In the genomic region with DNA sequence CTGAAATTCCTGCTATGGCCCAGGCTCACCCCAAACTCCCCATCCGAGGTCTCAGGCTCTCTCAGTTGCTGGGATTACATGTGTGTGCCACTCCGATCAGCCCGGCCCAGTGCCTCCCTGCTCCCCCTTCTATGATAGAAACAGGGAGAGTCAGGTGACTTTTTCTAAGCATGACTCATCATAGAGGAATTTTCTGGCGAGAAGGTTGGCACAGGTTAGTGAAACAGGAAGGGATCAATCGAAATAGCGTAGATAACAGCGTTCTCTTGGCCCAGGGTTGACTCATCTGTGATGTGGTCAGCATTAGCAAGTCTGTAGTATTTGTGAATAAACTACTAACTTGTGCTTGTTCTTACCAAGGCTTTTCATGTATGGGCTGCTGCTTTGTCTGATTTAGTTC, we compare ENCODE assay signal across 11 mouse cellular contexts. TPM values are rescaled to one million over a fixed set of nuclear protein-coding genes. Genes with fewer than 3 reads are reported as not detected.
DNase-seq lines count a peak whose midpoint lies in the region; ATAC-seq lines count a peak whose summit lies in the region.
"Had no signal": no experiment of that assay in that cellular context is flagged by ENCODE, and none has a peak within 500 bp of the region (broad histone marks: within the 10 kb centered on the region; RNA-seq: fewer than 3 reads in every experiment).

No protein-coding gene starts in this region.

- no peak overlapping the region for H3K9ac ChIP-seq in midbrain, embryonic 13.5 days (replicated peaks)
- no peak overlapping the region for H3K9ac ChIP-seq in kidney, embryonic 14.5 days (ENCODE audit: low read depth, low read length)
- H3K9ac ChIP-seq: midbrain, embryonic 12.5 days had no signal

- no peaks in the 10 kb centered on the region for H3K9me3 ChIP-seq in midbrain, embryonic 13.5 days
- H3K9me3 ChIP-seq in kidney, embryonic 14.5 days (ENCODE audit: control insufficient read depth, low read length): no peaks in the 10 kb centered on the region
- H3K9me3 ChIP-seq: midbrain, embryonic 12.5 days had no signal

- no peak overlapping the region for H3K27ac ChIP-seq in midbrain, embryonic 13.5 days
- no peak overlapping the region for H3K27ac ChIP-seq in kidney, embryonic 14.5 days (ENCODE audit: low read depth, low read length)
- H3K27ac ChIP-seq: midbrain, embryonic 12.5 days had no signal

- H3K27me3 ChIP-seq in midbrain, embryonic 13.5 days: no peaks in the 10 kb centered on the region
- no peaks in the 10 kb centered on the region for H3K27me3 ChIP-seq in kidney, embryonic 14.5 days (ENCODE audit: control insufficient read depth, insufficient read depth, low read length)
- H3K27me3 ChIP-seq: midbrain, embryonic 12.5 days had no signal

- H3K36me3 ChIP-seq in midbrain, embryonic 13.5 days: no peaks in the 10 kb centered on the region
- no peaks in the 10 kb centered on the region for H3K36me3 ChIP-seq in kidney, embryonic 14.5 days (ENCODE audit: control insufficient read depth, insufficient read depth, low read length)
- H3K36me3 ChIP-seq: midbrain, embryonic 12.5 days had no signal

- ATAC-seq in midbrain, embryonic 13.5 days: no peak
- ATAC-seq in kidney, embryonic 14.5 days (ENCODE audit: low FRiP score, low TSS enrichment): no peak

- H3K4me2 ChIP-seq in midbrain, embryonic 13.5 days (replicated peaks): no peak overlapping the region
- H3K4me2 ChIP-seq in kidney, embryonic 14.5 days (replicated peaks; ENCODE audit: low read depth, low read length): no peak overlapping the region
- H3K4me2 ChIP-seq: midbrain, embryonic 12.5 days had no signal

- peak; percentile 92 for DNase-seq in heart, adult 11 months
- no peak for DNase-seq in heart, postnatal 25 days (ENCODE audit: low spot score)
- DNase-seq in NIH3T3 (ENCODE audit: low read depth): peak; percentile 31
- DNase-seq in heart, postnatal 10 days: peak; percentile 53 to 57
- DNase-seq in lung, postnatal 10 days: peak; percentile 18
- no peak for DNase-seq in cerebellum, adult 11-12 months
- DNase-seq: cerebellum, adult 9-10 months; kidney, postnatal 10 days had no signal

- intact Hi-C loops in heart, postnatal 25 days (cut with DNase I): loop anchor here (2.0 kb wide), 1 partner anchor 119 kb away; no protein-coding TSS in a partner anchor
- intact Hi-C loops in heart, postnatal 10 days (cut with DNase I): loop anchor here (1.0 kb wide), 1 partner anchor 121 kb away; no protein-coding TSS in a partner anchor

- no peak overlapping the region for H3K4me3 ChIP-seq in midbrain, embryonic 13.5 days (replicated peaks)
- no peak overlapping the region for H3K4me3 ChIP-seq in kidney, embryonic 14.5 days (ENCODE audit: low read length)
- H3K4me3 ChIP-seq: midbrain, embryonic 12.5 days had no signal

- WGBS in midbrain, embryonic 13.5 days: 83% methylated on average over 7 of the region's 7 CpGs
- 72% methylated on average over 7 of the region's 7 CpGs for WGBS in kidney, embryonic 14.5 days

- H3K4me1 ChIP-seq in midbrain, embryonic 13.5 days (replicated peaks): peaks cover 51% of the 10 kb centered on the region
- no peaks in the 10 kb centered on the region for H3K4me1 ChIP-seq in kidney, embryonic 14.5 days (ENCODE audit: control insufficient read depth, insufficient read depth, low read length)

RNA-seq across cellular contexts. Expression of gene Cxadr, which starts 16.7 kb away (rescaled TPM):
- 10 to 100 TPM; 52.4 to 55.6 TPM for total RNA-seq in heart, postnatal 25 days (2021)
- total RNA-seq in heart, postnatal 10 days (2021): 10 to 100 TPM; 41.4 to 48.1 TPM
- polyA plus RNA-seq in midbrain, embryonic 13.5 days (2015; fragmentation: Nextera tagmentation; extraction: Ambion mirVana): 135 and 153 TPM in 2 replicates
- 22.1 and 25.7 TPM in 2 replicates for polyA plus RNA-seq in kidney, embryonic 14.5 days (2014; fragmentation: Nextera tagmentation; extraction: Ambion mirVana)

RNA-seq across cellular contexts. Expression of gene Btg3, which starts 59.0 kb away (rescaled TPM):
- 10 to 100 TPM in 1 of 2 experiments, 1 to 10 TPM in 1; 7.1 to 10.2 TPM for total RNA-seq in heart, postnatal 25 days (2021)
- 10 to 100 TPM; 16.1 to 18.9 TPM for total RNA-seq in heart, postnatal 10 days (2021)
- 24.6 and 27.4 TPM in 2 replicates for polyA plus RNA-seq in midbrain, embryonic 13.5 days (2015; fragmentation: Nextera tagmentation; extraction: Ambion mirVana)
- polyA plus RNA-seq in kidney, embryonic 14.5 days (2014; fragmentation: Nextera tagmentation; extraction: Ambion mirVana): 48.0 and 49.2 TPM in 2 replicates

Comparison
In these comparisons a context has a peak if more than half of its experiments do, and no peak if none do; other contexts are left out.
1. DNase-seq: peak in heart, adult 11 months (single experiment), NIH3T3 (single experiment), heart, postnatal 10 days (2 of 2) and lung, postnatal 10 days (single experiment); none in heart, postnatal 25 days (single experiment) and cerebellum, adult 11-12 months (single experiment).